In the genomic region with DNA sequence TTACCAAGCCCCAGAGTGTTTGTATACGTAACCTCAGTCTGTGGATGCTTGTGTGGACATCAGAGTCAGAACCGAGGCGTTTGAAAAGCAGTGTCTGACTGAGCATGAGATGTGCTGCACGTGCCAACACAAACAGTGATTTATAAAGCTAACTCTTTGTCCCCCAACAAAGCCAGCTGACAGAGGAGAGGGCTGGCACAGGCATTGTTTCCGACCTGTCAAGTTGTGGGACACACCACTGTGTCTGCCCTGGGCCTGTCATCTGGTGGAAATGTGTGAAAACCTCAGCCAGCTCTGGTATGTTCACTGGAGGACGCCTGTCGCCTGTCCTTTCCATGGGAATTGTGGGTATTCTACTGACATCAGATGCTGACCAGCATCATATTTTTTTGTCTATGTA, we compare ENCODE assay signal across 22 mouse cellular contexts.
DNase-seq lines count a peak whose midpoint lies in the region; ATAC-seq lines count a peak whose summit lies in the region.
"Had no signal": no experiment of that assay in that cellular context is flagged by ENCODE, and none has a peak within 500 bp of the region (broad histone marks: within the 10 kb centered on the region; RNA-seq: fewer than 3 reads in every experiment).

No protein-coding gene starts in this region.

- ATAC-seq in hindbrain, embryonic 12.5 days (ENCODE audit: low FRiP score), result no peak
- no peak for ATAC-seq in hindbrain, embryonic 14.5 days (ENCODE audit: low FRiP score)
- ATAC-seq in midbrain, embryonic 11.5 days (ENCODE audit: low FRiP score), result no peak
- ATAC-seq in midbrain, embryonic 14.5 days (ENCODE audit: low FRiP score, low TSS enrichment), result no peak
- ATAC-seq: forebrain, embryonic 15.5 days had no signal

- H3K4me2 ChIP-seq in hindbrain, embryonic 12.5 days (replicated peaks), result no peak overlapping the region
- no peak overlapping the region for H3K4me2 ChIP-seq in hindbrain, embryonic 14.5 days (replicated peaks)
- no peak overlapping the region for H3K4me2 ChIP-seq in midbrain, embryonic 11.5 days
- no peak overlapping the region for H3K4me2 ChIP-seq in midbrain, embryonic 14.5 days (ENCODE audit: low read length)
- H3K4me2 ChIP-seq: embryonic facial prominence, embryonic 15.5 days; forebrain, embryonic 15.5 days; heart, embryonic 11.5 days; heart, embryonic 15.5 days had no signal

- H3K9ac ChIP-seq in hindbrain, embryonic 12.5 days, result peak overlapping the region; percentile 13; the same call in 1 of the 2 replicates
- no peak overlapping the region; the same call in 1 of the 2 replicates for H3K9ac ChIP-seq in hindbrain, embryonic 14.5 days
- H3K9ac ChIP-seq in midbrain, embryonic 11.5 days (ENCODE audit: low read length), result no peak overlapping the region
- H3K9ac ChIP-seq in midbrain, embryonic 14.5 days (replicated peaks; ENCODE audit: low read length), result no peak overlapping the region; the same call in 1 of the 2 replicates
- H3K9ac ChIP-seq: embryonic facial prominence, embryonic 15.5 days; forebrain, embryonic 15.5 days; heart, embryonic 15.5 days had no signal

- H3K27me3 ChIP-seq in hindbrain, embryonic 12.5 days, result peaks cover 8% of the 10 kb centered on the region
- H3K27me3 ChIP-seq in hindbrain, embryonic 14.5 days (ENCODE audit: control insufficient read depth, insufficient read depth, low read length), result no peaks in the 10 kb centered on the region
- H3K27me3 ChIP-seq in midbrain, embryonic 11.5 days (ENCODE audit: control insufficient read depth, insufficient read depth, low read length), result no peaks in the 10 kb centered on the region
- H3K27me3 ChIP-seq in midbrain, embryonic 14.5 days (ENCODE audit: control insufficient read depth, insufficient read depth, low read length), result no peaks in the 10 kb centered on the region
- H3K27me3 ChIP-seq: CH12.LX; forebrain, embryonic 15.5 days had no signal

- no peak overlapping the region for H3K4me3 ChIP-seq in hindbrain, embryonic 12.5 days
- H3K4me3 ChIP-seq in hindbrain, embryonic 14.5 days (replicated peaks; ENCODE audit: low read length), result no peak overlapping the region
- no peak overlapping the region for H3K4me3 ChIP-seq in midbrain, embryonic 11.5 days (ENCODE audit: low read depth, low read length)
- H3K4me3 ChIP-seq in midbrain, embryonic 14.5 days (replicated peaks; ENCODE audit: low read depth, low read length), result no peak overlapping the region
- H3K4me3 ChIP-seq: embryonic facial prominence, embryonic 15.5 days; erythroblast, embryonic 14.5 days; forebrain, embryonic 10.5 days; forebrain, embryonic 15.5 days; heart, adult 2 months; heart, embryonic 15.5 days had no signal

- H3K4me1 ChIP-seq in hindbrain, embryonic 12.5 days, result peaks cover 28% of the 10 kb centered on the region
- peaks cover 25% of the 10 kb centered on the region for H3K4me1 ChIP-seq in hindbrain, embryonic 14.5 days (replicated peaks; ENCODE audit: control insufficient read depth, insufficient read depth, low read length)
- no peaks in the 10 kb centered on the region for H3K4me1 ChIP-seq in midbrain, embryonic 11.5 days (ENCODE audit: control insufficient read depth, insufficient read depth, low read length)
- peaks cover 33% of the 10 kb centered on the region for H3K4me1 ChIP-seq in midbrain, embryonic 14.5 days (ENCODE audit: control insufficient read depth, insufficient read depth, low read length)
- H3K4me1 ChIP-seq: embryonic facial prominence, embryonic 15.5 days; heart, embryonic 15.5 days had no signal

- DNase-seq in hindbrain, embryonic 14.5 days (ENCODE audit: low spot score), result no peak
- DNase-seq in midbrain, embryonic 11.5 days (ENCODE audit: low spot score, missing footprints), result peak; percentile 54
- DNase-seq in midbrain, embryonic 14.5 days, result no peak
- peak; percentile 22 for DNase-seq in lung, postnatal 14 days
- no peak for DNase-seq in adipocyte (ENCODE audit: low spot score)
- DNase-seq in layer of hippocampus, postnatal 14 days (ENCODE audit: low spot score in 2 of 2), result no peak
- DNase-seq: adrenal gland, adult 8-10 months; adrenal gland, postnatal 36 days; cerebellum, adult 2 months; cerebellum, postnatal 10 days; embryo, embryonic 11 days; gastrocnemius, postnatal 14 days; heart, adult 2 months; heart, postnatal 14 days had no signal

- H3K27ac ChIP-seq in hindbrain, embryonic 12.5 days, result no peak overlapping the region
- H3K27ac ChIP-seq in hindbrain, embryonic 14.5 days, result no peak overlapping the region
- H3K27ac ChIP-seq in midbrain, embryonic 11.5 days (ENCODE audit: low read depth, low read length), result no peak overlapping the region
- no peak overlapping the region for H3K27ac ChIP-seq in midbrain, embryonic 14.5 days (replicated peaks; ENCODE audit: low read depth, low read length)
- H3K27ac ChIP-seq: embryonic facial prominence, embryonic 15.5 days; forebrain, embryonic 10.5 days; forebrain, embryonic 15.5 days; heart, adult 2 months; heart, embryonic 15.5 days had no signal

- WGBS in hindbrain, embryonic 12.5 days, result 25% methylated on average over 7 of the region's 7 CpGs
- 22% methylated on average over 7 of the region's 7 CpGs for WGBS in hindbrain, embryonic 14.5 days
- WGBS in midbrain, embryonic 11.5 days, result 54% methylated on average over 7 of the region's 7 CpGs
- 26% methylated on average over 7 of the region's 7 CpGs for WGBS in midbrain, embryonic 14.5 days

- no peaks in the 10 kb centered on the region for H3K9me3 ChIP-seq in hindbrain, embryonic 12.5 days (replicated peaks)
- H3K9me3 ChIP-seq in hindbrain, embryonic 14.5 days (ENCODE audit: control insufficient read depth, low read length), result no peaks in the 10 kb centered on the region
- H3K9me3 ChIP-seq in midbrain, embryonic 11.5 days (ENCODE audit: control insufficient read depth, low read length), result no peaks in the 10 kb centered on the region
- H3K9me3 ChIP-seq in midbrain, embryonic 14.5 days (ENCODE audit: control insufficient read depth, low read length), result no peaks in the 10 kb centered on the region
- H3K9me3 ChIP-seq: embryonic facial prominence, embryonic 15.5 days; forebrain, embryonic 10.5 days; forebrain, embryonic 15.5 days; heart, embryonic 15.5 days had no signal

- H3K36me3 ChIP-seq in hindbrain, embryonic 12.5 days, result no peaks in the 10 kb centered on the region
- H3K36me3 ChIP-seq in hindbrain, embryonic 14.5 days (replicated peaks; ENCODE audit: control insufficient read depth, insufficient read depth), result no peaks in the 10 kb centered on the region
- H3K36me3 ChIP-seq in midbrain, embryonic 11.5 days (ENCODE audit: control insufficient read depth, insufficient read depth, low read length), result no peaks in the 10 kb centered on the region
- H3K36me3 ChIP-seq in midbrain, embryonic 14.5 days (ENCODE audit: control insufficient read depth, insufficient read depth, low read length), result no peaks in the 10 kb centered on the region
- H3K36me3 ChIP-seq: embryonic facial prominence, embryonic 15.5 days; forebrain, embryonic 10.5 days; forebrain, embryonic 15.5 days; heart, embryonic 15.5 days had no signal

Comparison
In these comparisons a context has a peak if more than half of its experiments do, and no peak if none do; other contexts are left out.
1. DNase-seq: peak in midbrain, embryonic 11.5 days (single experiment) and lung, postnatal 14 days (single experiment); none in hindbrain, embryonic 14.5 days (single experiment), midbrain, embryonic 14.5 days (single experiment), adipocyte (single experiment) and layer of hippocampus, postnatal 14 days (0 of 2).